Mouse (Mus musculus): ENCODE measurements around the gene B4galt3. TPM values are rescaled to one million over a fixed set of nuclear protein-coding genes. Genes with fewer than 3 reads are reported as not detected.

B4galt3 gene
- polyA plus RNA-seq, 1 experiment from 2014 or later: 50.6 TPM

DNA sequence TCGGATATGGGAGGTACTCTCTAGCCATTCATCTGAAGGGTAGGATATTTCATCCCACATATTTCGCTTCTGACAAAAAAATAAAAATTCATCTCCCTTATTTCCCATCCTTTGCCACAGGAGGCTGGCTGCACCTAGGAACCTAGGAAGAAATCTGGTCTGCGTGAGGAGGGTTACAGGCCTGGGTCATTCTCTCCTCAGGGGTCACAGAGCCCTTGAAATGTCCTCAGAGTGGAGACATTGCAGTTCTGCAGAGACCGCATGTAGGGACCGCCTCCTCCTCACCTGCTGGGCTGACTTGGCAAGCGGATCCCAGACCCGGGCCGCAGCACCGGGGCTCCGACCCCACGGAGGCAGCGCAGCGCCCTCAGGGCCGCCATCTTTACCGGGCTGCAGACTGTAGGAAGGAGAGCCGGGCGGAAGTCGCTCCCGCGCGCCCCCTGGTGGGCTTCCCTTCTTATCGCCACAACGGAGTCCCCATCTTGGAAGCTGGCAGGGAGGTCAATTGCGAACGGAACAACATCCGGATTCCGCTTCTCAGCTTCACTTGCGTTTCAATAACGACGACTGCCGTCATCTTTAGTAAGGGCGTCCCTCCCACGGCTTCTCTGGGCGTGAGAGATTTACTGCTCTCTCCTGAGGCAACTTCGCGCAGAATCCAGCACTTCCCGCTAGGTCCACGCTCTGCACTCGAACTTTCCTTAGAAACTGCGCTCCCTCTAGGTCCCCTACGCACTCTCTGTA, 23.2 kb upstream of the B4galt3 start:
- H3K4me2 ChIP-seq: peak overlapping the region; percentile 92
- H3K9ac ChIP-seq (ENCODE audit: low read depth, low read length): peak overlapping the region; percentile 92
- H3K9me3 ChIP-seq (ENCODE audit: control insufficient read depth, low read length): no peaks in the 10 kb centered on the region
- peaks cover 8% of the 10 kb centered on the region for H3K27me3 ChIP-seq (replicated peaks; ENCODE audit: control insufficient read depth, insufficient read depth, low read length)
- peak; percentile 93 for ATAC-seq (replicated peaks; ENCODE audit: low FRiP score)
- under 1% methylated on average over 41 of the region's 41 CpGs for WGBS
- H3K4me3 ChIP-seq (ENCODE audit: low read depth, low read length): peak overlapping the region; percentile 86
- H3K27ac ChIP-seq (ENCODE audit: low read depth, low read length): peak overlapping the region; percentile 78
- H3K36me3 ChIP-seq (ENCODE audit: control insufficient read depth, insufficient read depth, low read length): peaks cover 16% of the 10 kb centered on the region; the same call in 1 of the 2 replicates
- peak; percentile 99 for DNase-seq (ENCODE audit: low spot score)
- peaks cover 34% of the 10 kb centered on the region for H3K4me1 ChIP-seq (replicated peaks; ENCODE audit: control insufficient read depth, insufficient read depth, low read length)

DNA sequence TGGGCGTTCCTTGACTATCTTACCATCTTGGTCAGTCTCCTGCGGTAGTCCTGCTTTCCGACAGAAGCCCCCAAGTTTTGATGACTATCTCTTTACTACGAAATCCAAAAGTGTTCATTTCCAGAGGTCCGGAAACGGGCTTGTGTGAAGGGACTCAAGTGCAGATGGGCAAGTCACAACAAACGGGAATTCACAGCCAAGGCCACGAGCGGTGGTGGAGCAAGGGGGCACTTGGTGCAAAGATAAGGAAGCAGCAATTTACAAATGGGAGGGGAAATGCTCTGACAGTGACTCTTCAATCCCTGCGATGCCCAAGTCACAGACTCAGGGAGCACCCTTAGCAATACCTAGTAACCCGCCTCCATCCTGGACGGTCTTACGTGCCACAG, 22.7 kb upstream of the B4galt3 start:
- WGBS: 5% methylated on average over 13 of the region's 13 CpGs
- H3K27me3 ChIP-seq (replicated peaks; ENCODE audit: control insufficient read depth, insufficient read depth, low read length): peaks cover 8% of the 10 kb centered on the region
- peak overlapping the region; percentile 92 for H3K9ac ChIP-seq (ENCODE audit: low read depth, low read length)
- H3K36me3 ChIP-seq (ENCODE audit: control insufficient read depth, insufficient read depth, low read length): peaks cover 13% of the 10 kb centered on the region; the same call in 1 of the 2 replicates
- ATAC-seq (replicated peaks; ENCODE audit: low FRiP score) (peak; percentile 29), DNase-seq (ENCODE audit: low spot score) (no peak)
- peak overlapping the region; percentile 86 for H3K4me3 ChIP-seq (ENCODE audit: low read depth, low read length)
- H3K4me2 ChIP-seq: peak overlapping the region; percentile 92
- no peaks in the 10 kb centered on the region for H3K9me3 ChIP-seq (ENCODE audit: control insufficient read depth, low read length)
- H3K27ac ChIP-seq (ENCODE audit: low read depth, low read length): peak overlapping the region; percentile 78
- peaks cover 34% of the 10 kb centered on the region for H3K4me1 ChIP-seq (replicated peaks; ENCODE audit: control insufficient read depth, insufficient read depth, low read length)

DNA sequence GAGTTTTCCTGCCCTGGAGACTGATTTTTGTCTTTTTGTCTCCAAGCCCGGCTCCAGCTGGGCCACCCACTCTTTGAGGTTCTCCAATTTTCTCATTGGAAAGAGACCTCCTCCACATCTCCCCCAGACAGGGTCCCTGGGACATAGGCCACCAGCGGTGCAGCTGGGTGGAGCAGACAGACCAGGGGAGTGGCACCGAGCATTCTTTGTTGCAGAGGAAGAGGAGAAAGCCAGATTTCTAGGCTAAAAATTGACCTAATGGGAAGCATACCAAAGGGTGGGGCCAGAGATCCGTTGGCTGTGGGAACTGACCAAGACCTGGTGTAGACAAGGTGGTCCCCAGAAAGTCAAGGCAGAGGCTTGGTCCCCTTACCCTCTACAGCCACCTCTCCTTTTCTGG, 22.2 kb upstream of the B4galt3 start:
- H3K9me3 ChIP-seq (ENCODE audit: control insufficient read depth, low read length): no peaks in the 10 kb centered on the region
- H3K4me1 ChIP-seq (replicated peaks; ENCODE audit: control insufficient read depth, insufficient read depth, low read length): peaks cover 34% of the 10 kb centered on the region
- H3K4me2 ChIP-seq: peak overlapping the region; percentile 92
- ATAC-seq (replicated peaks; ENCODE audit: low FRiP score) (no peak), DNase-seq (ENCODE audit: low spot score) (no peak)
- 17% methylated on average over 4 of the region's 4 CpGs for WGBS
- peak overlapping the region; percentile 86 for H3K4me3 ChIP-seq (ENCODE audit: low read depth, low read length)
- peak overlapping the region; percentile 92; the same call in 1 of the 2 replicates for H3K9ac ChIP-seq (ENCODE audit: low read depth, low read length)
- peaks cover 12% of the 10 kb centered on the region for H3K27me3 ChIP-seq (replicated peaks; ENCODE audit: control insufficient read depth, insufficient read depth, low read length)
- peaks cover 8% of the 10 kb centered on the region; the same call in 1 of the 2 replicates for H3K36me3 ChIP-seq (ENCODE audit: control insufficient read depth, insufficient read depth, low read length)
- peak overlapping the region; percentile 78 for H3K27ac ChIP-seq (ENCODE audit: low read depth, low read length)

DNA sequence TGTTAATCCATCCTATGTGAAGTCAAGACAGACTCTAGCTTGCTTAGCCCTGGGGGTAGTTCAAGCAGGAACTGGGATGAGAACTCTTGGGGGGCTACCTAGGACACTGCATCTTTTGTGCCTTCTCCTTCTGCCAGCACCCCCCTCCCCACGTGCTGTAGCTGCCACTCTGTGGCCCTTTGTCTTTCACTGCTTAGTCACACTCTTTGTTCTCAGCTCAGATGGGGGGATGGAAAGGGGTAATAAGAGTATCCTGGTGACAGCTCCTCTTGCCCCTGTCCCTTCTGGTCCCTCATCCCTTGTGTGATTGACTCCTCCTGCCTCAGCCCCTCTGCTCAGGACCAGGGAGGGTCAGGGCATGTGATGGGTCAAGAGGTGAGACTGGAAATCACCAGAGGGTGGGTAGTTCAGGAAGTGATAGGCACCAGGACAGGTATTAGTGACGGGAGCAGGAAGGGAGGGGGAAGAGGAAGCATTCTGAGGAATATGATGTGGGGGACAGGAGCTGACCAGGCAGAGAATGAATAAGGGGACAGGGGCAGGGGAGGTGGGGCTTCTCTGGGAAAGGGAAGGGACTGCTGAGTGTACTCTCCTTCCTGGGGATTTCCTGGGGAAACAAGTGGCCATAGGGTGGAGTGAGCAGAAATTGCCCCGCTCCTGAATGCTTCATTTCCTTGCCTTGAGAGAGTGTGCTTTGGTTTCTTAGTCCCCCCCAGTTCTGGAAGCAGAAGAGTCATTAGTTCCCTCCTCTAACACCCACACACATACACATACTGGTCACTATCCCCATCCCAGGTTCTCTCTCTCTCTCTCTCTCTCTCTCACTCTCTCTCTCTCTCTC, 21.5 kb upstream of the B4galt3 start:
- H3K4me2 ChIP-seq: peak overlapping the region; percentile 92; the same call in 1 of the 2 replicates
- DNase-seq (ENCODE audit: low spot score): no peak
- H3K9me3 ChIP-seq (ENCODE audit: control insufficient read depth, low read length): no peaks in the 10 kb centered on the region
- H3K36me3 ChIP-seq (ENCODE audit: control insufficient read depth, insufficient read depth, low read length): peaks cover 4% of the 10 kb centered on the region; the same call in 1 of the 2 replicates
- no peak for ATAC-seq (replicated peaks; ENCODE audit: low FRiP score)
- H3K27ac ChIP-seq (ENCODE audit: low read depth, low read length): peak overlapping the region; percentile 78
- 33% methylated on average over 3 of the region's 3 CpGs for WGBS
- H3K4me1 ChIP-seq (replicated peaks; ENCODE audit: control insufficient read depth, insufficient read depth, low read length): peaks cover 34% of the 10 kb centered on the region
- peaks cover 12% of the 10 kb centered on the region for H3K27me3 ChIP-seq (replicated peaks; ENCODE audit: control insufficient read depth, insufficient read depth, low read length)
- H3K9ac ChIP-seq (ENCODE audit: low read depth, low read length): no peak overlapping the region
- H3K4me3 ChIP-seq (ENCODE audit: low read depth, low read length): no peak overlapping the region

DNA sequence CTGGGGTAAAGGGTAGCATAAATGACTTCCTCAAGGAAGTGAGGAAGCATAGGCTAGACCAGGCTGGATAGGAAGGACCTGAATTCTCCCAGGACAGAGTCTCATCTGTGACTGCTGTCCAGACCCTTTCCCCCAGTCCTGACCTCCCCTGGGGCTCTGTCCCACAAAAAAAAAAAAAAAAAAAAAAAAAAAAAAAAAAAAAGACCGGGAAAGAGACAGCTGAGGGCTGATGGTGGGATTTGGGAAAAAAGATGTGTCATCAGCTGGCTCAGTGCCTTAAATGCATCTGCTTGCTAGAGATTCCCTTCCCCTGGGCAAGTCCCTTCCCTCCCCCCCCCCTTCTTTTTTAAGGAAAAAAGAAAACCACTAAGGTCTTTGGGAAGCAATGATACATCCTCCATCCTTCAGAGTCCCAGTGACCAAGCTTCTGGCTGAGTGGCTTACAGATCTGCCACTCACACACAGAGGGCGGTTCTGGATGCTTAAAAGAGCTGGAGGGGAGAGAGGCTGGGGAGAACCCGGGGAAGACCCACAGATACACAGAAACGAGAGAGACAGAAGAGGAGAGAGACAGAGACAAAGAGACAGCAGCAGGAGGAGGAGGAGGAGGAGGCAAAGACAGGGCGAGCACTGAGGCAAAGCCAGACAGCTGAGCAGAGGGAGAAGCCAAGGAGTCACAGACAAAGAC, 20.1 kb upstream of the B4galt3 start, which contains the start of gene Adamts4:
Adamts4 (plus strand) TSS at position 509 of the 688 bp plus-strand sequence.
- Histone ChIP-seq H3K4me3 (ENCODE audit: low read depth, low read length) (peak within 1 kb of the TSS; percentile 19), H3K9ac (ENCODE audit: low read depth, low read length) (0 out of 2 replicates have a peak within 1 kb of the TSS, but pooled peaks have one; percentile 1), H3K4me2 (peak within 1 kb of the TSS; percentile 49), H3K27ac (ENCODE audit: low read depth, low read length) (0 out of 2 replicates have a peak within 1 kb of the TSS, but pooled peaks have one; percentile 2), H3K27me3 (replicated peaks; ENCODE audit: control insufficient read depth, insufficient read depth, low read length) (peaks cover 12% of the 10 kb centered on the region), H3K9me3 (ENCODE audit: control insufficient read depth, low read length) (no peaks in the 10 kb centered on the region), H3K36me3 (ENCODE audit: control insufficient read depth, insufficient read depth, low read length) (0 out of 2 replicates have a peak, but pooled peaks cover 3% of the 10 kb centered on the region), H3K4me1 (replicated peaks; ENCODE audit: control insufficient read depth, insufficient read depth, low read length) (peaks cover 34% of the 10 kb centered on the region)
- WGBS: 35% methylated on average over 5 of the region's 5 CpGs
- DNase-seq (ENCODE audit: low spot score) (no peak), ATAC-seq (replicated peaks; ENCODE audit: low FRiP score) (no peak)

DNA sequence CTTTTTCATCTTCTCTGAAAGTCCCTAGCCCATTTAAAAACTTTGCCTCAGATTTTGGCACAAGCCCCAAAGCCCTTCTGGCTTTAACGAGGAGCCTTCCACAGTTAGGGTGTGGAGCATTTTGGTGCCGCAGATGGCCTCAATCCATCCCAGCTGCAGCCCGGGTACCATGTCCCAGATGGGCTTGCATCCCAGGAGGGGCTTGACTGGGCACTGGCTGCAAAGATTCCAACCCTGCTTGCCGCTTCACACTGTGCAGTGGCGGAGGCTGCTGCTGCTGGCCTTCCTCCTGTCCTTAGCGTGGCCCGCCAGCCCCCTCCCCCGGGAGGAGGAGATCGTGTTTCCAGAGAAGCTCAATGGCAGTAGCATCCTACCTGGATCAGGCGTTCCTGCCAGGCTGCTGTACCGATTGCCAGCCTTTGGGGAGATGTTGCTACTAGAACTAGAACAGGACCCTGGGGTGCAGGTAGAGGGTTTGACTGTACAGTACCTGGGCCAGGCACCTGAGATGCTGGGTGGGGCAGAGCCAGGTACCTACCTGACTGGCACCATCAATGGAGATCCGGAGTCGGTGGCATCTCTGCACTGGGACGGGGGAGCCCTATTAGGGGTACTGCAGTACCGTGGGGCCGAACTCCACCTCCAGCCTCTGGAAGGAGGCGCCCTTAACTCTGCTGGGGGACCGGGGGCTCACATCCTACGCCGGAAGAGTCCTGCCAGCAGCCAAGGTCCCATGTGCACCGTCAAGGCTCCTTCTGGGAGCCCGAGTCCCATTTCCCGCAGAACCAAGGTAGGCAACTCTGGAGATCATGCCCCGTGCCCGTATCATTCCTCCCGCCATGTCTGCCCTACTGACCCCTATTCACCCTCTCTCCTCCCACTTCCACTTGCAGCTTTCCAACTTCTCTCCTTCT, 19.2 kb upstream of the B4galt3 start, which contains the start of gene Ndufs2:
Ndufs2 (minus strand) TSS at position 709 of the 914 bp plus-strand sequence.
- Histone ChIP-seq H3K9me3 (ENCODE audit: control insufficient read depth, low read length) (no peaks in the 10 kb centered on the region), H3K4me1 (replicated peaks; ENCODE audit: control insufficient read depth, insufficient read depth, low read length) (peaks cover 27% of the 10 kb centered on the region), H3K27ac (ENCODE audit: low read depth, low read length) (no peak within 1 kb of the TSS; the same call in 1 of the 2 replicates), H3K4me2 (peak within 1 kb of the TSS; percentile 49), H3K27me3 (replicated peaks; ENCODE audit: control insufficient read depth, insufficient read depth, low read length) (peaks cover 12% of the 10 kb centered on the region), H3K9ac (ENCODE audit: low read depth, low read length) (peak within 1 kb of the TSS; percentile 1; the same call in 1 of the 2 replicates), H3K4me3 (ENCODE audit: low read depth, low read length) (peak within 1 kb of the TSS; percentile 19), H3K36me3 (ENCODE audit: control insufficient read depth, insufficient read depth, low read length) (no peaks in the 10 kb centered on the region)
- DNase-seq (ENCODE audit: low spot score): no peak
- no peak for ATAC-seq (replicated peaks; ENCODE audit: low FRiP score)
- 28% methylated on average over 26 of the region's 26 CpGs for WGBS

DNA sequence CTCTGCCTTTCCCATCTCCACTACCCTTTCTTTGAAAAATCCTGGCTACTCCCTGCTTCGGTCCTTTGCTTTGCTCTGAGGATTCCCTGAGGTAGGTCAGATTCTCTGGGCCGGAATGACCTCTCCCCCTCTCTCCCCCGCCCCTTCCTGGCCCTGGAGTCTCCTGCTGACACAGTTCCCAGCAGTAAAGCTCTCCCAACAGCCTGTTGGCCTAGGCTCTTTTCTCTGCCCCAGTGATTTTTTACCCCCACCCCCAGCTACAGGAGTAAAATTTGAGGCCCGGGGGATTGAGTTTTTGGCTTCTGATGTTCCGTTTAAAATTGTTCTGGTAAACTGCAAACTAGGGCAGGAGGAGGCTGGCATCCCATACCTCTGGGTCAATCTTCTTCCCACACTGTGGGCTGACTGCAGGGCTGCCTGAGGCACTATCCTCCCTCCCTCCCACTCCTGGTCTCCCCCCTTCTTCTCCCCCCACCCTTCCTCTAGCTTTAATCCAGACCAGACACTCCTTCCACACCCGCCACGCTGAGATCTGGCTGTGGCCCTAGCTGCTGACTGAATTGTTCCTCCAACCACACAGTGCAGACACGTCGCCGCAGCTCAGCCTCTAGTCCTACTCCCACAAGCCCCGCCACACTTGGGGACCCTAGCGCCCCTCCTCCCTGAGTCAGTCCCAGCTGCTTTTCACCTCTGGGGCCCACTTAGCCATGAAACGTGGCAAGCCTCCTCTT, 18.4 kb upstream of the B4galt3 start:
- DNase-seq (ENCODE audit: low spot score): no peak
- Histone ChIP-seq H3K27me3 (replicated peaks; ENCODE audit: control insufficient read depth, insufficient read depth, low read length) (peaks cover 12% of the 10 kb centered on the region), H3K9ac (ENCODE audit: low read depth, low read length) (peak overlapping the region; percentile 1; the same call in 1 of the 2 replicates), H3K4me2 (peak overlapping the region; percentile 49), H3K4me1 (replicated peaks; ENCODE audit: control insufficient read depth, insufficient read depth, low read length) (peaks cover 23% of the 10 kb centered on the region), H3K4me3 (ENCODE audit: low read depth, low read length) (peak overlapping the region; percentile 19; the same call in 1 of the 2 replicates), H3K36me3 (ENCODE audit: control insufficient read depth, insufficient read depth, low read length) (no peaks in the 10 kb centered on the region), H3K9me3 (ENCODE audit: control insufficient read depth, low read length) (no peaks in the 10 kb centered on the region), H3K27ac (ENCODE audit: low read depth, low read length) (no peak overlapping the region; the same call in 1 of the 2 replicates)
- 20% methylated on average over 13 of the region's 13 CpGs for WGBS
- ATAC-seq (replicated peaks; ENCODE audit: low FRiP score): no peak

Measured in liver, embryonic 11.5 days (tissue).